Mouse (Mus musculus): ENCODE results near the gene AI593442.

GRCm38 (mm10) chr9:52678839-52679215, 753 bp downstream of the AI593442 start:
- no peak for TF ChIP-seq CTCF (IDR thresholded peaks at IDR 0.05; ENCODE audit: extremely low read depth, insufficient read depth, low read length)
- no peak for TF ChIP-seq POLR2A (IDR thresholded peaks at IDR 0.05; ENCODE audit: extremely low read depth, insufficient read depth, low read length)
